Mouse (Mus musculus) c-Kit-negative CD71-positive TER-119-positive erythroid progenitor cells, embryonic 14.5 days (primary cell): Measurements from ENCODE around the gene Lefty2.
"Not testable (repeated sequence)": the region's sequence is repeated elsewhere in the genome, so short reads cannot be mapped to it uniquely, and the experiment has no call there.

ENCODE experiments used
- DNase-seq: peaks from one replicate; pipeline ENCODE4 v3.0.0-alpha.2; 2013; ENCODE audit warnings: low read depth, low spot score

Lefty2 gene

DNA sequence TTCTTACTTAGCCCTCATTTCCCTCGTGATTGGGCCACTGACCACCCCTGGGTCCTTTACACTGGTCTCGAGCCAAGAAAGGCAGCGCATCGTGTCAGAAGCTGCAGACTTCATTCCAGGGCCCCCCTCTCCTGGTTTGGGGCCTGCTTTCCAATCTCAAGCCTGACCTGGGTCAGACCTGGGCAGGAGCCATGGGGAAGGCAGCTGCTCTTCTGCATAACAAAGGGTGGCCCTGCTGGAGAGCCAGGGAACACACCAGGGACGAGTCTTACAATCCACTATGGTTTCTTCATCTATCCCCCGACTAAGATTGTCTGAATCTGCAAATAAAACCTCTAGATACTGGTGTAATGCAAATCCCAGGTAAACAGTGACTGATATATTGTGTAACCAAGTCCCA lies 40.8 kb downstream of the Lefty2 start:
- no peak for DNase-seq

DNA sequence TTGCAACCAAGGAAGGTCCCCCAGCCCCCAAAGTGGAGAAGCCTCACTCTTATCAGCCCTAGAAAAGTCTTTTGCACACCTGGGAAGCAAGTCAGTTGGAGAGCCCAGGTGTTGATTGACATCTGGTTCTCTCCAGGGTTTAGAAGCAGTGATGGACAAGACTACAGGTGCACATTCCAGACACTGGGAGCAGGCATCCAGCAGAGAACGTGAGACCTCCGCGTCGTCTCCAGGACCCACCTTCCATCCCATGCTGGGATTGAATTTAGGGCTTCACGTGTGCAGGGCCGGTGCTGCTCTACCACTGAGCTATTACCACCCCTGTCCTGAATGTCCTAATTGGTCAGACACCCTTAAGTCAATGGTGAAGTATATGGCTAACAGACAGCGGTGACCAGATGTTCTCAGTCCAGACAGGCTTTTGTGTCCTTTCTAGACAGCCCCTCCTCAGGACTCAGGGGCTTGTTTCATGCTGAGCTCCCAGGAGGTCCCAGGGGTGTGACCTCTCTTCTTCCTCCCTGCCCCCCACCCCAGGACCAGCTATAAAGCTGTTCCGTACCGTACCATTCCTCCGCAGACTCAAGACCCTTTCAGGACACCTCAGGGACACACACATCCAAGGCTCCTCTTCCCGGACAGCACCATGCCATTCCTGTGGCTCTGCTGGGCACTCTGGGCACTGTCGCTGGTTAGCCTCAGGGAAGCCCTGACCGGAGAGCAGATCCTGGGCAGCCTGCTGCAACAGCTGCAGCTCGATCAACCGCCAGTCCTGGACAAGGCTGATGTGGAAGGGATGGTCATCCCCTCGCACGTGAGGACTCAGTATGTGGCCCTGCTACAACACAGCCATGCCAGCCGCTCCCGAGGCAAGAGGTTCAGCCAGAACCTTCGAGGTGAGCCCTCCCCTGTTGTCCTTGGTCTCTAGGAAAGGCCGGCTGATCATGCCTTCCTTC lies 41.8 kb downstream of the Lefty2 start, which contains the start of gene Lefty1:
Lefty1 (plus strand) TSS at position 556 of the 953 bp plus-strand sequence.
- no peak for DNase-seq

DNA sequence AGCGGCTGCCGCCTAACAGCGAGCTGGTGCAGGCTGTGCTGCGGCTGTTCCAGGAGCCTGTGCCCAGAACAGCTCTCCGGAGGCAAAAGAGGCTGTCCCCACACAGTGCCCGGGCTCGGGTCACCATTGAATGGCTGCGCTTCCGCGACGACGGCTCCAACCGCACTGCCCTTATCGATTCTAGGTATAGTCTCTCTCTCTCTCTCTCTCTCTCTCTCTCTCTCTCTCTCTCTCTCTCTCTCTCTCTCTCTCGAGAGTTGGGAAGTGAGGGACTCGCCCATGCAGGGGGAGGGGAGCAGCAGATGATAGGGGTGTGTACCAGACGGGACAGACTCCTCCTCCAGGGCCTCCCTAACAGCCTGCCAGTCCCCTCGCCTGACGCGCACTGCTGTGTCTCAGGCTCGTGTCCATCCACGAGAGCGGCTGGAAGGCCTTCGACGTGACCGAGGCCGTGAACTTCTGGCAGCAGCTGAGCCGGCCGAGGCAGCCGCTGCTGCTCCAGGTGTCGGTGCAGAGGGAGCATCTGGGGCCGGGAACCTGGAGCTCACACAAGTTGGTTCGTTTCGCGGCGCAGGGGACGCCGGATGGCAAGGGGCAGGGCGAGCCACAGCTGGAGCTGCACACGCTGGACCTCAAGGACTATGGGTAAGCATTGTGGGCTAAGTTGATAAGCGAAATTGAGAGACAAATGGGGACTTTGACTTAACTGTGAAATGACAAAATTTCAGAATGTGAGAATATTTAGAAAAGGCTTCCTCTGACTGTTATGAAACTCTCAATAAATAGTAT lies 43.9 kb downstream of the Lefty2 start:
- not testable (repeated sequence) for DNase-seq

DNA sequence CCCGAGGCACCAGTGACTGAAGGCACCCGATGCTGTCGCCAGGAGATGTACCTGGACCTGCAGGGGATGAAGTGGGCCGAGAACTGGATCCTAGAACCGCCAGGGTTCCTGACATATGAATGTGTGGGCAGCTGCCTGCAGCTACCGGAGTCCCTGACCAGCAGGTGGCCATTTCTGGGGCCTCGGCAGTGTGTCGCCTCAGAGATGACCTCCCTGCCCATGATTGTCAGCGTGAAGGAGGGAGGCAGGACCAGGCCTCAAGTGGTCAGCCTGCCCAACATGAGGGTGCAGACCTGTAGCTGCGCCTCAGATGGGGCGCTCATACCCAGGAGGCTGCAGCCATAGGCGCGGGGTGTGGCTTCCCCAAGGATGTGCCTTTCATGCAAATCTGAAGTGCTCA lies 44.7 kb downstream of the Lefty2 start:
- DNase-seq, result not testable (repeated sequence)

DNA sequence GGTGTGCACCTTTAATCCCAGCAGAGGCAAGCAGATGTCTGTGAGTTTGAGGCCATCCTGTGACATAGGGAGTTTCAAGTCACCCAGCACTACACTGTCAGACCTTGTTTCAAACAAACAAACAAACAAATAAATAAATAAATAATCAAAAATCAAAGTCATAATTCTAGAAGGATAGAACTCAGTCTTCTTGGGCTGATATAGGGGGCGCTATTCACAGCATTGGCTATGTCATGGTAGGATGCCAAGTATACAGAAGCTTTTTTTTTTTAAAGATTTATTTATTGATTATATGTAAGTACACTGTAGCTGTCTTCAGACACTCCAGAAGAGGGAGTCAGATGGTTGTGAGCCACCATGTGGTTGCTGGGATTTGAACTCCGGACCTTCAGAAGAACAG lies 45.9 kb downstream of the Lefty2 start:
- DNase-seq, result not testable (repeated sequence)

DNA sequence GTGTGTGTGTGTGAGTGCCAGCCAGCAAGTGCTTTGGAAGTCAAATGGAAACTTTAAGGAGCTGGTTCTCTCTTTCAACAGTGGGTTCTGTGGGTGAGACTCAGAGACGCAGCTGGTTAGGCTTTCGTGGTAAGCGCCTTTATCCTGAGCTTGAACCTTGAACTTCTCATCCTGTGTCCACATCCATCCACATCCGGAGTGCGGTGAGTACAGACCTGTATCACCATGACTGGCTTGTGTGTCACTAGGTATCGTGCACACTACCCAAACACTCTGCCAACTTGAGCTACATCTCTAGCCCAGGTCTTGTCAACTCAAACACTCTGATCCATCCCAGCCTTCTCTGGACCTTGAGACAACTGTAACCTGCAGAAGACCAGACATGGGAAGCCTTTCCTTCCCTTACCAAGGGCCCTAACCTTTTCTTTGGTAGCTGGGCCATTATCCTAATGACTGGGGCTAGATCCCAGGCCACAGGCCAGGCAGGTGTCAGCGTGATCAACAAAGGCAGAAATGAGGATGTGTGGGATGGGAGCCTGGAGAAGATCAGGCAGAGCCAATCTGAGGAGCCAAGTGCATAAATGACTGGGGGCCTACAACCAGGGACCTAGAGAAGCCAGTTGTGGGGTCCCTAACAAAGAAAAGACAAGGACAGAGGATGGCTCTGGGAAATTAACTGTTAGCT lies 48.0 kb downstream of the Lefty2 start:
- DNase-seq, result no peak

DNA sequence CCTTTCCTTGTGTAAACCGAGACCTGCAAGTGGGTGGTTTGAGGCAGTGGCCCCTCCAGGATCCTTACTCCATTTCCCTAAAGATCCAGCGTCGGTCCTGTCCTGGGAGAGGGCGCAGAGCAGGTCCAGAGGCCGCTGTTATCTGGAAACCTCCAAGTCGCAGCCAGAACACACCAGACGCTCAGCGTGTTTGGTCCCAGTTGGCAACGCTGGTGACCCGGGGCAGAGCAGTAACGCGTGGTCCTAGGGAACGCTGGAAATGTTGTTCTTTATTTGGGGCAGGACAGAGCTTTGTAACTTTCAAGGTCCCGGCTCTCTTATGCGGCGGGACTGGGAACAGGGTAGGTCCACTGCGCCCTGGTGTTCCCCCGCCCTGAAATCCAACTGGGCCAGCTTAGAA lies 48.8 kb downstream of the Lefty2 start:
- DNase-seq, result no peak

DNA sequence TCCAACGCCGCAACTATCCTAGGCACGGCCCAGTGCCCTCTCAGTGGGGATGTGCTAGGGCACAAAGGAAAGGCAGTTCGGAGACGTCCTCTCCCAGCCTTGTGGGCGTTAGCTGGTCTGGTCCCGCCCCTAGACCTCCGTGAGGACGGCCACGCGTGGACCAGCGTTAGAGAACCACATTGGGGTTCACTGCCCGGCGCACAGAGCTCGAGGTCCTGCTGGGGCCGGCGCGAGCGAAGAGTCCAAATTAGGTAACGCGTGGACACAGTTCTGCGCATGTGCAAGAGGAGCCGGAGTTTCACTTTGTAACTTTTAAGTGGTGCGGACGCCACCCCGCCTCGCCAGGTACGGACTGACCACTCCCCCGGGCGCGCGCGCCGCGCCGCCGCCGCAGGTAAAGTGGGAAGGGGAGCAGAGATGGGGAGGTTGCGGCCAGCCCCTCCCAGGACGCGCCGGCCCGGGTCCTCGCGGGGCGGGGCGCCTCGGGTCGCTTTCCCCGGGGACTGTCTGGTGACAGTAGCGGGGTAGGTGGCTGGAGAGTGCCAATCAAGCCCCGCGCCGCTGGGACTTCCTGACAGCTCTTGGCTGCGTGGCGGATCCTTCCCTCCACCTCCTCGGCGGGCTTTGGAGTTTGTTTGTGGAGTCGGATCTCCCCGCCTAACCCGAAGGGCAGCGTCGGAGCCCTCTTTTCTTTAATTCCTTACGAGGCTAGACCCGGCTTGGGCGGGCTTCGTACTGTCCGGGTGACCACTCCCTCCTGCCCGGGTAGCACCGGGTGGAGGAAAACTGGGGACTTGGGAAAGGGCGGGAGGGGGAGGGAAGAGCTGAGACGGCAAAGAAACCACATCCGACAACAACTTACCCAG lies 49.5 kb downstream of the Lefty2 start, which contains the start of gene Tmem63a:
Tmem63a (plus strand) TSS at position 179 of the 866 bp plus-strand sequence.
- DNase-seq, result peak; percentile 57

DNA sequence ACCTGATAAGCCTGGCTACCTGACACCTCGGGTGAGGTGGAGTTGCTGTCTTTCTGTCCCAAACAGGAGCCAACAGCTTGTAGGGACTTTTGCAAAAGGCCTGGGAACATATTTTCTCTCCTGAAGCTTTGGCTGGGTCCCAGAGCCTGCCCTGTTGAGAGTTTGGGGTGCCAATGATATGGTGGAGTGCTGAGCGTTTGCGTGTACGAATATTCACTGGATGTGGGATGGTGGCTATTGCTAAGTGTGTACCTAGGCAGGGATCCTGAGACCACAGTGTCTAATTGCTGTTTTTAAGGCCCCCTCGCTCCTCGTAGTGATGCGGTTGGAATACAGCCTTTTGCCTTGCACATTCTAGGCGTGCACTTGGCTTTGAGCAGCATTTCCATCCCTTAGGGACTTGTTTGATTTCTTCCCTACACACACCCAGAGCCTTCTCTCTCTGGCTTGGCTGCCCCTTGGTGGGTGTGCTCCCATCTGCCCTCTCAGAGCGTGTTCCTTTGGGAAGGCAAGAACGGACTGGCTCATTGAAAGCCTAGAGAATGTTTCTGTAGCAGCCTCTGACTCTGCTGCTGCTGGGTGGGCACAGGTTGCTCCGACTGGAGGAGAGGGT lies 50.2 kb downstream of the Lefty2 start:
- DNase-seq, result no peak

DNA sequence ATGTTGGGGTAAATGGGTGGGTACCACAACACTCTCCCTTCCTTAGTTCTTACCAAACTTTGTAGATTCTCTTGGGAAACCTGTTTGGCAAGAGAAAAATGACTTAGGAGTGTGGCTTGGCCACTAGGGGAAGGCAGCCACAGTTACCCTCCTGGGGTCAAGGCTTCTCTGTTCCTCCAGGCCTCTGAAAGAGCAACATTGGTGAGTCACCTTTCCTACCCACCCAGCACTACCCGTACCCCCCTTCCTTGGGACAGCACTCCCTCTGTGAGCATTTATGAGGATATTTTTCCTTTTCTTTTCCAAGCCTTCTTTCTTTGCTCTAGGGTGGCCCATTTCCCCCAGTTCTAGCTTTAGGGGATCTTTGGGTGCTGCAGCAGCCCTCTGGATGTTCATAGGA lies 51.0 kb downstream of the Lefty2 start:
- no peak for DNase-seq

DNA sequence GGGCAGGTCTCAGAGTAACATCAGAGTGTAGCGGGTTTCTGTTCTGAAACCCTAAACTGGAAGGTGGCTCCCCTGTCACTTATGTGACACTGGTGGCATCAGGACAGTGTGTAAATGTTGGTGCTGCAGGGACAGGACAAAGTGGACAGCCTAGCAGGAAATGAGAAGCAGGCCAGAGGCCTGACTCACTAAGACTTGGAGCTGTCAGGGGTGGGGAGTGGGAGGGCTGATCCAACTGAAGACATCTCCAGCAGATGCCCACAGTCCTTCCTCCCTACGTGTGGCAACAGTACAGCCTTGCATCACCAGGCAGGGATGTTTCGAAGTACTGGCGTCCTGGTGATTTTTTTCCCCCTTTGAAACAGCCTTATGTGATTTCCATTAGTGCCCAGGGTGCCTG lies 51.6 kb downstream of the Lefty2 start:
- no peak for DNase-seq

DNA sequence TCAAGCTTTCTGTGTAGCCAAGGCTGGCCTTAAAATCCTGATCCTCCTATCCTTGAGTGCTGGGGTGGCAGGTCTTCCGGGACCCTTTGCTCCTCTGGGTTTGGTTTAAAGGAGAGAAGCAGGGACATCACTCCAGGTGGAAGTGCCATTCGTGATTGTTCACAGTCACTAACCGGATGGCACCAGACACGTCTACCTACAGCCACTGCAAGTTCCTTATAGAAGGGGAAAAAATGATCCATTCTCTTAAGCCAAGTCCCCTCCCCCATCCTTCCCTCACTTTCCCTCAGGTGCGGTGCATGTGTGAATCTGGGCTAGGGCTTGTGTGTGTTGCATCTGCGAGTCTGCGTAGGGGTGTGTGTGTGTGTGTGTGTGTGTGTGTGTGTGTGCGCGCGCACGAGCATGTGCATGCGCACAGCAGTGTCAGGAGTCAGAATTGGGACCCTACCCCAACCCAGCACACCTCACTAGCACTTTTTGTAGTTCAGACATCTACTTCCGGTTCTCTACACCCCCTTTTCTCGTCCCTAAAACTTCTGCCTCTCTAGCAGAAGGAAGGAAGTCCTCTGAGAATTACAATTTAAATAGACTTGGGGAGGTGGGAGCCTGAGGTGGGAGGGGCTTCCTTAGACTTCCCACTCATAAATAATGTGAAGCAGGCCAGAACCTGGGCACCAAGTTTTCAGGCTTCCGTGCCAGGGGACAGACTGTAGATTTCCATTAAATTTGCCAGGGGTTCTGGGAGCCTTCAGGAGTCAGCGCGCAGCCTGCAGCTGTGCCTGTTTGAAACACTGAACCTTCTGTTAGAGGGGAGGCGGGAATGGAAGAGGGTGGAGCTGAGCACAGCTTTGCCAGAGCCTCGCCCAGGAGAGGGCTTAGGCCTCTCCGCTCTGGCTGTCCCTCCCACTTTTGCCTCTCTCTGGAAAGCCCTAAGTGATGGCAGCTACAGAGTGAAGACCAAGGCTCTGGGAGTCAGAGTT lies 52.4 kb downstream of the Lefty2 start:
- DNase-seq, result peak; percentile 60

DNA sequence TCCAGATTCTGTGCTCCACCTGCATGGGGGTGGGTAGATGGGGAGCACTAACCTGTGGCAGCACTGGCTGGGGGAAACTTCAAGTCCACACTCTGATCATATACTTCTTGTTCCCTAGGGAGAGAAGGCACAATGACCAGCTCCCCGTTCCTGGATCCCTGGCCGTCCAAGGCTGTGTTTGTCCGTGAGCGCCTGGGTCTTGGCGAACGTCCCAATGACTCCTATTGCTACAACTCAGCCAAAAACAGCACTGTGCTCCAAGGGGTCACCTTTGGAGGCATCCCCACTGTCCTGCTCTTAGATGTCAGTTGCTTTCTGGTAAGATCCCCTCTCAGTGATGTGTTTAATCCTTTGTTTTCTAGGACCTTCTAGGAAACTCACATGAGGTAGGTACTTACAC lies 53.5 kb downstream of the Lefty2 start:
- no peak for DNase-seq
